Mouse (Mus musculus) brown adipose tissue, adult 24 weeks (tissue): ENCODE measurements around the gene Zmiz1. TPM values are rescaled to one million over a fixed set of nuclear protein-coding genes. Genes with fewer than 3 reads are reported as not detected.

Source experiments
- H3K27ac ChIP-seq: fragments of 200-500 bp; replicated peaks from 2 replicates; pipeline ENCODE4 v1.5.1; 2012; ENCODE audit warnings: low read depth, mild to moderate bottlenecking, low read length
- H3K4me1 ChIP-seq: fragments of 200-500 bp; 2 replicates; pipeline ENCODE4 v1.6.1; 2012; ENCODE audit warnings: low read length, mixed read lengths; ENCODE audit not compliant: control insufficient read depth, insufficient read depth, insufficient read length
- H3K4me3 ChIP-seq: fragments of 200-500 bp; 2 replicates; pipeline ENCODE4 v1.5.1; 2012; ENCODE audit warnings: low read depth, mild to moderate bottlenecking, low read length, moderate library complexity; ENCODE audit not compliant: insufficient read depth
- polyA plus RNA-seq: library from polyadenylated mRNA; stranded (reverse); fragments of >200 nt; gene quantifications from 2 replicates; pipeline ENCODE4 v1.2.4, GENCODE M21; 2012; ENCODE audit not compliant: missing spikeins, insufficient read depth, insufficient read length

Gene Zmiz1
- 15.0 and 17.0 TPM in 2 replicates for polyA plus RNA-seq

- peak within 1 kb of the TSS; percentile 93 for H3K27ac ChIP-seq
- H3K4me1 ChIP-seq, result peaks cover 15% of the 10 kb centered on the region
- peak within 1 kb of the TSS; percentile 86 for H3K4me3 ChIP-seq
Observed at GRCm38 (mm10) chr14:25459016-25459393, at the start of gene Zmiz1. Gene Zmiz1 (plus strand): TSS chr14:25459185.

- H3K4me1 ChIP-seq, result peaks cover 18% of the 10 kb centered on the region
- H3K27ac ChIP-seq, result no peak overlapping the region
- no peak overlapping the region for H3K4me3 ChIP-seq
Observed at GRCm38 (mm10) chr14:25411848-25412527, 47.0 kb upstream of the Zmiz1 start.

- Histone ChIP-seq H3K4me3 (no peak overlapping the region), H3K4me1 (peaks cover 10% of the 10 kb centered on the region; the same call in 1 of the 2 replicates), H3K27ac (no peak overlapping the region)
Observed at GRCm38 (mm10) chr14:25412811-25413210, 46.2 kb upstream of the Zmiz1 start.

- Histone ChIP-seq H3K4me1 (peaks cover 10% of the 10 kb centered on the region; the same call in 1 of the 2 replicates), H3K4me3 (no peak overlapping the region), H3K27ac (no peak overlapping the region)
Observed at GRCm38 (mm10) chr14:25413510-25413909, 45.5 kb upstream of the Zmiz1 start.

- peaks cover 10% of the 10 kb centered on the region; the same call in 1 of the 2 replicates for H3K4me1 ChIP-seq
- H3K4me3 ChIP-seq, result no peak overlapping the region
- H3K27ac ChIP-seq, result no peak overlapping the region
Observed at GRCm38 (mm10) chr14:25414115-25414514, 44.9 kb upstream of the Zmiz1 start.

GRCm38 (mm10) chr14:25420001-25420690 lies 38.8 kb upstream of the Zmiz1 start:
- Histone ChIP-seq H3K4me3 (no peak overlapping the region), H3K4me1 (no peaks in the 10 kb centered on the region), H3K27ac (no peak overlapping the region)

- Histone ChIP-seq H3K4me1 (no peaks in the 10 kb centered on the region), H3K27ac (no peak overlapping the region)
Observed at GRCm38 (mm10) chr14:25420987-25421386, 38.0 kb upstream of the Zmiz1 start.

GRCm38 (mm10) chr14:25421596-25422001 lies 37.4 kb upstream of the Zmiz1 start:
- Histone ChIP-seq H3K27ac (no peak overlapping the region), H3K4me1 (no peaks in the 10 kb centered on the region), H3K4me3 (no peak overlapping the region)

More at GRCm38 (mm10) chr14:25420987-25421386, 38.0 kb upstream of the Zmiz1 start:
- no peak overlapping the region for H3K4me3 ChIP-seq

GRCm38 (mm10) chr14:25422946-25423345 lies 36.0 kb upstream of the Zmiz1 start:
- Histone ChIP-seq H3K4me1 (no peaks in the 10 kb centered on the region), H3K4me3 (no peak overlapping the region), H3K27ac (no peak overlapping the region)

- H3K27ac ChIP-seq, result no peak overlapping the region
- H3K4me1 ChIP-seq, result no peaks in the 10 kb centered on the region
- H3K4me3 ChIP-seq, result no peak overlapping the region
Observed at GRCm38 (mm10) chr14:25423721-25424443, 35.1 kb upstream of the Zmiz1 start.

GRCm38 (mm10) chr14:25438255-25438654 lies 20.7 kb upstream of the Zmiz1 start:
- Histone ChIP-seq H3K27ac (no peak overlapping the region), H3K4me3 (no peak overlapping the region)

GRCm38 (mm10) chr14:25440116-25440515 lies 18.9 kb upstream of the Zmiz1 start:
- no peak overlapping the region for H3K27ac ChIP-seq
- no peaks in the 10 kb centered on the region for H3K4me1 ChIP-seq
- H3K4me3 ChIP-seq, result no peak overlapping the region

More at GRCm38 (mm10) chr14:25438255-25438654, 20.7 kb upstream of the Zmiz1 start:
- H3K4me1 ChIP-seq, result no peaks in the 10 kb centered on the region

- Histone ChIP-seq H3K27ac (no peak overlapping the region), H3K4me1 (no peaks in the 10 kb centered on the region), H3K4me3 (no peak overlapping the region)
Observed at GRCm38 (mm10) chr14:25440777-25441176, 18.2 kb upstream of the Zmiz1 start.

GRCm38 (mm10) chr14:25441469-25441868 lies 17.5 kb upstream of the Zmiz1 start:
- Histone ChIP-seq H3K27ac (no peak overlapping the region), H3K4me3 (no peak overlapping the region), H3K4me1 (no peaks in the 10 kb centered on the region)

- no peak overlapping the region for H3K27ac ChIP-seq
- H3K4me1 ChIP-seq, result 0 out of 2 replicates have a peak, but pooled peaks cover 3% of the 10 kb centered on the region
- H3K4me3 ChIP-seq, result no peak overlapping the region
Observed at GRCm38 (mm10) chr14:25442676-25443075, 16.3 kb upstream of the Zmiz1 start.
